Mouse (Mus musculus): ENCODE results near the gene Snx10. TPM values are rescaled to one million over a fixed set of nuclear protein-coding genes. Genes with fewer than 3 reads are reported as not detected.

Gene Snx10
- polyA plus RNA-seq, 1 experiment from 2014 or later, result 55.2 TPM

- H3K9ac ChIP-seq (replicated peaks; ENCODE audit: low read length), result no peak overlapping the region
- no peak overlapping the region for H3K4me3 ChIP-seq (replicated peaks; ENCODE audit: low read depth, low read length)
- DNase-seq, result no peak
- 88% methylated on average over 9 of the region's 9 CpGs for WGBS
- H3K27ac ChIP-seq (replicated peaks; ENCODE audit: low read depth, low read length), result no peak overlapping the region
- ATAC-seq (ENCODE audit: low FRiP score, low TSS enrichment), result no peak
- H3K4me2 ChIP-seq (ENCODE audit: low read length), result no peak overlapping the region
- no peaks in the 10 kb centered on the region for H3K27me3 ChIP-seq (ENCODE audit: control insufficient read depth, insufficient read depth, low read length)
- H3K9me3 ChIP-seq (ENCODE audit: control insufficient read depth, low read length), result no peaks in the 10 kb centered on the region
- H3K4me1 ChIP-seq (ENCODE audit: control insufficient read depth, insufficient read depth, low read length), result peaks cover 27% of the 10 kb centered on the region
- no peaks in the 10 kb centered on the region for H3K36me3 ChIP-seq (ENCODE audit: control insufficient read depth, insufficient read depth, low read length)
Observed at GRCm38 (mm10) chr6:51600412-51600811, 76.7 kb downstream of the Snx10 start.

DNA sequence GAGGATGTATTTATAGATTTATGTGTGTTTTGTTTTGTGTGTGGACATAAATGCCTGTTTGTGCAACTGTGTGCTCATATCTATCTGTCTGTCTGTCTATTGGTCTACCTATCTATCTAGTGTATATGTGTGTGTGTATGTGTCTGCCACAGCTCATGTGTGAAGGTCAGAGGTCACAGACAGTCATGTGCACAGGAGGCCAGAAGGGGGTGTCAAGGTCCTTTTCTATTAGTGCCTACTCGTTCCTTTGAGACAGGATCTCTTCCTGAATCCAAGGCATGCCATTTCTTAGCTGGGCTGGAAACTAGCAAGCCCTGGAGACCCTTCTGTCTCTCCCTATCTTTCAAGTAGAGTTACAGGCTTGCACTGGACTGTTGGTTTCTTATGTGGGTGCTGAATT, 78.6 kb downstream of the Snx10 start:
- H3K4me2 ChIP-seq (ENCODE audit: low read length), result no peak overlapping the region
- no peak overlapping the region for H3K4me3 ChIP-seq (replicated peaks; ENCODE audit: low read depth, low read length)
- peaks cover 32% of the 10 kb centered on the region for H3K4me1 ChIP-seq (ENCODE audit: control insufficient read depth, insufficient read depth, low read length)
- no peak for ATAC-seq (ENCODE audit: low FRiP score, low TSS enrichment)
- DNase-seq, result no peak
- no peaks in the 10 kb centered on the region for H3K27me3 ChIP-seq (ENCODE audit: control insufficient read depth, insufficient read depth, low read length)
- H3K36me3 ChIP-seq (ENCODE audit: control insufficient read depth, insufficient read depth, low read length), result no peaks in the 10 kb centered on the region
- H3K9me3 ChIP-seq (ENCODE audit: control insufficient read depth, low read length), result no peaks in the 10 kb centered on the region
- no peak overlapping the region for H3K27ac ChIP-seq (replicated peaks; ENCODE audit: low read depth, low read length)
- no peak overlapping the region for H3K9ac ChIP-seq (replicated peaks; ENCODE audit: low read length)
- WGBS, result 89% methylated on average over 1 of the region's 1 CpGs

DNA sequence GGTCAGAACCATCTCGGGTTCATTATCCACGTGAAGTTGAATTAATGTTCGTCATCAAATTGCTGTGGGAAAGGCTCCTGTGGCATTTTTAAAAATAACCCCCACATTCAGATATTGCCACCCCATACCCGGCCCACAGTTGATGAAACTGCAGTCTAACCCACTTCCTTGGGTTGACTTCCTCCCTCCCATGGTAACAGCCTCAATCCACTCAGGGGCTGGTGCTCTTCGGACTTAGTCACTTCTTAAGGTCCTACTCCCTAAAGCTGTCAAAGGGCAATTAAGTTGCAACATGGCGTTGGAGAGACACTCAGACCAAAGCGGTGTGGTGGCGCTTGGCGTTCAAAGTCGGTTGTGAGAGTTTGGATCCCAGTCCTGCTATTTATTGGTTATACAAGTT, 80.0 kb downstream of the Snx10 start:
- Histone ChIP-seq H3K4me2 (ENCODE audit: low read length) (no peak overlapping the region), H3K9ac (replicated peaks; ENCODE audit: low read length) (no peak overlapping the region), H3K4me3 (replicated peaks; ENCODE audit: low read depth, low read length) (no peak overlapping the region), H3K9me3 (ENCODE audit: control insufficient read depth, low read length) (no peaks in the 10 kb centered on the region), H3K27me3 (ENCODE audit: control insufficient read depth, insufficient read depth, low read length) (no peaks in the 10 kb centered on the region), H3K36me3 (ENCODE audit: control insufficient read depth, insufficient read depth, low read length) (no peaks in the 10 kb centered on the region), H3K4me1 (ENCODE audit: control insufficient read depth, insufficient read depth, low read length) (peaks cover 36% of the 10 kb centered on the region), H3K27ac (replicated peaks; ENCODE audit: low read depth, low read length) (peak overlapping the region; percentile 80)
- ATAC-seq (ENCODE audit: low FRiP score, low TSS enrichment) (no peak), DNase-seq (no peak)
- 86% methylated on average over 10 of the region's 10 CpGs for WGBS

DNA sequence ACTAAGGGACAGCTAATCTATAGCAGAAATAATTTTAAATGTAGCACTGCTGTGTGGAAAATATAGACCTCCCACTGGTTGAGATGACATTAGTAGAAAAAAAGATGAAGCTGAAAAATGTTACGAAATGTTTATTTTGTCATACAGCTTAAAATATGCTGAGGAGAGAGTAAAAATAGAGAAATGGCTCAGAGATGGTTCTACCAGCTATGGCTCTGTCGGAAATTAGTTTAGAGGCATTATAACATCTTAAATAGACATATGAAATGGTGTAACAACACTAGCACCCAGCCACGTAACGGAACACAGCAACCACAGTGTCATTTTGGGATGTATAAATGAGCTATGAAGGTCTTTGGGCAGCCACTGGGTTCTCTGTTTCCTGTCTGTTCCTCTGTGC, 82.5 kb downstream of the Snx10 start:
- no peak for DNase-seq
- Histone ChIP-seq H3K4me1 (ENCODE audit: control insufficient read depth, insufficient read depth, low read length) (peaks cover 41% of the 10 kb centered on the region), H3K27me3 (ENCODE audit: control insufficient read depth, insufficient read depth, low read length) (no peaks in the 10 kb centered on the region), H3K9ac (replicated peaks; ENCODE audit: low read length) (no peak overlapping the region), H3K27ac (replicated peaks; ENCODE audit: low read depth, low read length) (peak overlapping the region; percentile 80), H3K9me3 (ENCODE audit: control insufficient read depth, low read length) (no peaks in the 10 kb centered on the region), H3K4me3 (replicated peaks; ENCODE audit: low read depth, low read length) (no peak overlapping the region), H3K4me2 (ENCODE audit: low read length) (no peak overlapping the region), H3K36me3 (ENCODE audit: control insufficient read depth, insufficient read depth, low read length) (no peaks in the 10 kb centered on the region)
- 67% methylated on average over 4 of the region's 4 CpGs for WGBS
- no peak for ATAC-seq (ENCODE audit: low FRiP score, low TSS enrichment)

DNA sequence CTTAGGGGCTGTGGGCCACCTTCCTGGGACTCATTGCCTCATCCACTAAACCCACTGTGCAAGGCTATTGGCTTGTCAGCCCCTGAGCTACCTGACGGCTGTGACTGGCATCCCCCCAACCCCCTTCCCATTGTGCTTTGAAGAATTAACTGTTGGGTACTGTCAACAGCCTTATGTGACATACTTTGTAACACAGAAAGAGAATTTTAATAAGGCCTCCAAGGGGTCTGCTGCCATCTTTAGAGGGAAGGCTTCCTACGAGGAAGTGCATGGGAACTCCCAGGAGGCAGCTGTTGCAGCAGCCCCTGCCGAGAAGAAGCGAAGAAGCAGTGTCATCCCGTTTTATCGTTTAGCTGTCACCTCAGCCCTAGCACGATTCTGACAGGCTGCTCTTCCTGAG, 83.1 kb downstream of the Snx10 start:
- 0 out of 2 replicates have a peak overlapping the region, but pooled peaks have one; percentile 31 for H3K9ac ChIP-seq (replicated peaks; ENCODE audit: low read length)
- no peak overlapping the region for H3K4me3 ChIP-seq (replicated peaks; ENCODE audit: low read depth, low read length)
- no peaks in the 10 kb centered on the region for H3K9me3 ChIP-seq (ENCODE audit: control insufficient read depth, low read length)
- peak overlapping the region; percentile 80 for H3K27ac ChIP-seq (replicated peaks; ENCODE audit: low read depth, low read length)
- no peak overlapping the region for H3K4me2 ChIP-seq (ENCODE audit: low read length)
- peaks cover 42% of the 10 kb centered on the region for H3K4me1 ChIP-seq (ENCODE audit: control insufficient read depth, insufficient read depth, low read length)
- WGBS, result 8% methylated on average over 7 of the region's 7 CpGs
- no peaks in the 10 kb centered on the region for H3K36me3 ChIP-seq (ENCODE audit: control insufficient read depth, insufficient read depth, low read length)
- peak; percentile 77 for DNase-seq
- ATAC-seq (ENCODE audit: low FRiP score, low TSS enrichment), result peak; percentile 55; the same call in 1 of the 2 replicates
- H3K27me3 ChIP-seq (ENCODE audit: control insufficient read depth, insufficient read depth, low read length), result no peaks in the 10 kb centered on the region

DNA sequence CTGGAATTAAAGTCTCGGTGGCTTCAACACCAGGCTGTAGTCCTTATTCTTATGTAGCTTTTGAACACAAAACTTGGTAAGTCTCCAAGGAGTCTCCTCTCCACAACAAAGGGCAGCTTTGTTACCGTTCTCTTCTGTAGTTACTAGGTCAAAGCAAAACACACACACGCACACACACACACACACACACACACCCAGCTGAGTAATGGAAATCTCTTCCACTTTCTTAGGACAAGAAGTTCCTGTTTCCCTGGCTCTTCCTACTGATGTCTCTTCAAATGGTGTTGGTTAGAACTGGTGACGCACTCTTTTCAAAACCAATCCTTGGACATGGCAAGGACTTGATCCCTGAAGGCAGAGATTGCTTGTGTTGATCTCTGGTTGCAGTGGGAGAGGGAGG, 87.9 kb downstream of the Snx10 start:
- no peak for DNase-seq
- peak overlapping the region; percentile 95 for H3K27ac ChIP-seq (replicated peaks; ENCODE audit: low read depth, low read length)
- H3K27me3 ChIP-seq (ENCODE audit: control insufficient read depth, insufficient read depth, low read length), result no peaks in the 10 kb centered on the region
- ATAC-seq (ENCODE audit: low FRiP score, low TSS enrichment), result no peak
- H3K36me3 ChIP-seq (ENCODE audit: control insufficient read depth, insufficient read depth, low read length), result no peaks in the 10 kb centered on the region
- peaks cover 39% of the 10 kb centered on the region for H3K4me1 ChIP-seq (ENCODE audit: control insufficient read depth, insufficient read depth, low read length)
- peak overlapping the region; percentile 78; the same call in 1 of the 2 replicates for H3K4me2 ChIP-seq (ENCODE audit: low read length)
- H3K4me3 ChIP-seq (replicated peaks; ENCODE audit: low read depth, low read length), result no peak overlapping the region
- no peaks in the 10 kb centered on the region for H3K9me3 ChIP-seq (ENCODE audit: control insufficient read depth, low read length)
- no peak overlapping the region for H3K9ac ChIP-seq (replicated peaks; ENCODE audit: low read length)
- 83% methylated on average over 4 of the region's 4 CpGs for WGBS

DNA sequence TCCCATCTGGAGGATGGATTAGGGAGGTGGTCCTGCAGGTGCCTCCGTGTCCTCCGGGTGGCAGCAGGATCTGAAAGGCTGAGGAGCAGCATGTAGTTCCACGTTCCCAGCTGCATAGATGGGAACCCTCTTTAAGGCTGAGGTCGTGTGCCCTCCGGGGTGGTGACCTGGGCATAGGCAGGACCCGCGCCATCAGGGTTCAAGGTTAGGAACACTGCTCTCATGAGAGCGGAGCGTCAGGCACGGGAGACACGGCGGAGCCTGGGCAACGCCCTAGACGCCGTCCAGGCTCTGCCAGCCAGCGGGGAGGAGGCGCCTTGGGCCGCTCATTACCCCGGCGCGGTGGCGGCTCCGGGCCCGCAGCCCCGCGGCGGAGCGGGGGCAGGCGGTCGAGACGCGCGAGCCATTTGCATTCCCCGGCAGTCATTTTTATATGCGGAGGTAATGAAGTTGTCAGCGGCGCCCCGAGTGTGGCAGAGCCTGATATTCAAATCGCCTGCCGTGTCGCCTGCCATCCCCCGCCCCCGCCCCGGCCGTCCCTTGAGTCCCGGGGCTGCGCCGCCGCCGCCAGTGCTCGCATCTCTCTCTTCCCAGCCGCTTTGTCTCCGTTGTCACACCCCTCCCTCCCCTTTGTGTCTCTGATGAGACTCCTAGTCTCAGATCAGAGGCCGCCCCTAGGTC, 88.8 kb downstream of the Snx10 start:
- WGBS, result under 1% methylated on average over 54 of the region's 54 CpGs
- H3K27ac ChIP-seq (replicated peaks; ENCODE audit: low read depth, low read length), result peak overlapping the region; percentile 95
- H3K4me1 ChIP-seq (ENCODE audit: control insufficient read depth, insufficient read depth, low read length), result peaks cover 34% of the 10 kb centered on the region
- peak; percentile 91 for ATAC-seq (ENCODE audit: low FRiP score, low TSS enrichment)
- H3K27me3 ChIP-seq (ENCODE audit: control insufficient read depth, insufficient read depth, low read length), result no peaks in the 10 kb centered on the region
- H3K9me3 ChIP-seq (ENCODE audit: control insufficient read depth, low read length), result no peaks in the 10 kb centered on the region
- peak overlapping the region; percentile 42 for H3K4me3 ChIP-seq (replicated peaks; ENCODE audit: low read depth, low read length)
- peak; percentile 88 for DNase-seq
- H3K4me2 ChIP-seq (ENCODE audit: low read length), result peak overlapping the region; percentile 78
- no peaks in the 10 kb centered on the region for H3K36me3 ChIP-seq (ENCODE audit: control insufficient read depth, insufficient read depth, low read length)
- H3K9ac ChIP-seq (replicated peaks; ENCODE audit: low read length), result peak overlapping the region; percentile 68

- Histone ChIP-seq H3K27ac (replicated peaks; ENCODE audit: low read depth, low read length) (peak overlapping the region; percentile 95), H3K27me3 (ENCODE audit: control insufficient read depth, insufficient read depth, low read length) (no peaks in the 10 kb centered on the region), H3K4me3 (replicated peaks; ENCODE audit: low read depth, low read length) (no peak overlapping the region), H3K9ac (replicated peaks; ENCODE audit: low read length) (no peak overlapping the region), H3K4me2 (ENCODE audit: low read length) (no peak overlapping the region), H3K36me3 (ENCODE audit: control insufficient read depth, insufficient read depth, low read length) (no peaks in the 10 kb centered on the region), H3K4me1 (ENCODE audit: control insufficient read depth, insufficient read depth, low read length) (peaks cover 29% of the 10 kb centered on the region), H3K9me3 (ENCODE audit: control insufficient read depth, low read length) (no peaks in the 10 kb centered on the region)
- ATAC-seq (ENCODE audit: low FRiP score, low TSS enrichment), result no peak
- no peak for DNase-seq
- WGBS, result 62% methylated on average over 11 of the region's 11 CpGs
Observed at GRCm38 (mm10) chr6:51613661-51614060, 90.0 kb downstream of the Snx10 start.

DNA sequence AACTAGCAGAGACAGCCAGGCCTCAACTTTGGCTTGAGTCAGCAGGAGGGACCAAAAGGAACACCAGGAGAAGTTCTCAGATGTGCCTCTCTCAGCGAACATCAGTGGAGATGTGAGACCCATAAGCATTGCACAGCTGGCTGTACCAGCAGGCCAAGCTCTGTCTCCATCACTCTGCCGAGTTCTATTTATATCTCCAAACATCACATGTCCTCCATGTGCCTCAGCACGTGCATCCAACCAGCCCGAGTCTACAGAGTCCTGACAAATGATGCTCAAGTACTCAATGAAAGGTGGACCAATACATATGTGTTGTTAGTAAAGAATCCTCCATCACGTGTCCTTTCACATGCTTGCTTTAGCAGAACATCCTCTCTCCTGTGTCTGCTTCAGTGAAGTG, 103.1 kb downstream of the Snx10 start:
- H3K27me3 ChIP-seq (ENCODE audit: control insufficient read depth, insufficient read depth, low read length), result no peaks in the 10 kb centered on the region
- no peak overlapping the region for H3K27ac ChIP-seq (replicated peaks; ENCODE audit: low read depth, low read length)
- no peaks in the 10 kb centered on the region for H3K4me1 ChIP-seq (ENCODE audit: control insufficient read depth, insufficient read depth, low read length)
- no peaks in the 10 kb centered on the region for H3K9me3 ChIP-seq (ENCODE audit: control insufficient read depth, low read length)
- H3K9ac ChIP-seq (replicated peaks; ENCODE audit: low read length), result no peak overlapping the region
- ATAC-seq (ENCODE audit: low FRiP score, low TSS enrichment) (no peak), DNase-seq (no peak)
- H3K4me2 ChIP-seq (ENCODE audit: low read length), result no peak overlapping the region
- no peak overlapping the region for H3K4me3 ChIP-seq (replicated peaks; ENCODE audit: low read depth, low read length)
- WGBS, result 87% methylated on average over 5 of the region's 5 CpGs
- no peaks in the 10 kb centered on the region for H3K36me3 ChIP-seq (ENCODE audit: control insufficient read depth, insufficient read depth, low read length)
